Mouse (Mus musculus) olfactory bulb, adult 2 months (tissue): Measurements from ENCODE around the gene Ociad2.

Source experiments
- CTCF ChIP-seq: fragments of 200-500 bp; IDR thresholded peaks from 2 replicates; pipeline ENCODE4 v1.5.1; 2012; ENCODE audit warnings: low read depth, mild to moderate bottlenecking, low read length, moderate library complexity; ENCODE audit not compliant: insufficient read depth
- POLR2A ChIP-seq: fragments of 200-500 bp; IDR thresholded peaks from 2 replicates; pipeline ENCODE4 v1.6.1; 2012; ENCODE audit warnings: mild to moderate bottlenecking, low read depth, low read length, moderate library complexity; ENCODE audit not compliant: insufficient read depth

DNA sequence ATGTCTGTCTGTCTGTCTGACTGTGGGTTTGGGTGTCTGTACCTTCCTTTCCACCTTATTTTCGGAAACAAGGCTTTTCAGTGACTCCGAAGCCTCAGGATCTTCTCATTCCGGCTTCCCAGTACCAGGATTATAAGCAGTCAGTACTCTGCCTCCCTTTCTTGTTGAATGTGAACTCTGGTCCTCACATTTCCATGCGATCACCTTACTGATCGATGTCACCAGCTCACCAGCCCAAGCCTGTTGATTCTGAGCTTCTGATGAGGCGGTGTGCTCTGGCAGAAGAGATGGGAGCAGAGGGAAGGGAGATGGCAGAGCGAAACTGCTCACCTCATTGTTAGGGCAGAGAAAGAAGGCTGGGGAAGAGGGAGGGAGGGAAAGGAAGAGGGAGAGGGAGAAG, 40.7 kb upstream of the Ociad2 start:
- TF ChIP-seq CTCF (no peak), POLR2A (no peak)
